Mouse (Mus musculus) myocyte (in vitro differentiated cells): ENCODE measurements at regions not wholly inside any gene's neighbourhood (a gene's known extent, or its start where the extent isn't known, plus 50 kb on each side); places are given as distances from the start of the nearest gene placed in this dataset.

Source experiments
- H3K27me3 ChIP-seq: one replicate; pipeline ENCODE4 v1.6.1; 2011; ENCODE audit not compliant: control insufficient read depth, insufficient read depth, insufficient read length
- H3K36me3 ChIP-seq: one replicate; pipeline ENCODE4 v1.6.1; 2011; ENCODE audit not compliant: control insufficient read depth, insufficient read depth
- H3K4me2 ChIP-seq: one replicate; pipeline ENCODE4 v1.6.1; 2011; ENCODE audit warnings: low read depth, control low read depth
- H3K4me3 ChIP-seq: one replicate; pipeline ENCODE4 v1.5.1; 2011; ENCODE audit warnings: mild to moderate bottlenecking, control low read depth, moderate library complexity
- H3K79me2 ChIP-seq: one replicate; pipeline ENCODE4 v1.6.1; 2011; ENCODE audit not compliant: control insufficient read depth, insufficient read depth
- H3ac ChIP-seq: one replicate; pipeline ENCODE4 v1.6.1; 2011; ENCODE audit not compliant: control insufficient read depth, insufficient read length
- CEBPB ChIP-seq: IDR thresholded peaks from 2 replicates; pipeline ENCODE4 v1.6.1; 2011; ENCODE audit warnings: mild to moderate bottlenecking, moderate library complexity; ENCODE audit not compliant: poor library complexity, insufficient read depth, severe bottlenecking
- E2F4 ChIP-seq: IDR thresholded peaks from one replicate; pipeline ENCODE4 v1.6.1; 2011; ENCODE audit warnings: mild to moderate bottlenecking, control low read depth, moderate library complexity; ENCODE audit not compliant: insufficient read depth
- MAX ChIP-seq: IDR thresholded peaks from one replicate; pipeline ENCODE4 v1.6.1; 2011; ENCODE audit warnings: low read depth, mild to moderate bottlenecking, control low read depth
- MYOD1 ChIP-seq, 3 experiments: IDR thresholded peaks; one replicate each; pipeline ENCODE4 v1.6.1; 2011; ENCODE audit warnings: control low read depth in 2 of 3, low read depth in 2 of 3, mild to moderate bottlenecking in 2 of 3, moderate library complexity in 1 of 3; ENCODE audit not compliant: insufficient read length in 2 of 3, control insufficient read depth in 1 of 3
- MYOG ChIP-seq, 3 experiments: IDR thresholded peaks; one replicate each; pipeline ENCODE4 v1.6.1; 2011; ENCODE audit warnings: control low read depth in 2 of 3, low read depth in 2 of 3, mild to moderate bottlenecking in 2 of 3; ENCODE audit not compliant: insufficient read length in 2 of 3, control insufficient read depth in 1 of 3, insufficient read depth in 1 of 3
- POLR2A ChIP-seq: IDR thresholded peaks from one replicate; pipeline ENCODE4 v1.6.1; 2011; ENCODE audit warnings: low read depth, mild to moderate bottlenecking, control low read depth, moderate library complexity; ENCODE audit not compliant: insufficient read length
- POLR2AphosphoS2 ChIP-seq: IDR thresholded peaks from one replicate; pipeline ENCODE4 v1.6.1; 2011; ENCODE audit warnings: low read depth, control low read depth; ENCODE audit not compliant: insufficient read length
- REST ChIP-seq: IDR thresholded peaks from one replicate; pipeline ENCODE4 v1.6.1; 2011; ENCODE audit warnings: mild to moderate bottlenecking, control low read depth, moderate library complexity; ENCODE audit not compliant: insufficient read depth, insufficient read length
- SRF ChIP-seq: IDR thresholded peaks from one replicate; pipeline ENCODE4 v1.6.1; 2011; ENCODE audit warnings: low read depth; ENCODE audit not compliant: control insufficient read depth, insufficient read length
- TCF12 ChIP-seq: IDR thresholded peaks from one replicate; pipeline ENCODE4 v1.6.1; 2011; ENCODE audit warnings: mild to moderate bottlenecking, control low read depth; ENCODE audit not compliant: poor library complexity, insufficient read depth, severe bottlenecking
- TCF3 ChIP-seq: IDR thresholded peaks from one replicate; pipeline ENCODE4 v1.6.1; 2011; ENCODE audit warnings: low read depth, control low read depth; ENCODE audit not compliant: insufficient read length
- USF1 ChIP-seq: IDR thresholded peaks from one replicate; pipeline ENCODE4 v1.6.1; 2011; ENCODE audit warnings: low read depth, mild to moderate bottlenecking, control low read depth, moderate library complexity

DNA sequence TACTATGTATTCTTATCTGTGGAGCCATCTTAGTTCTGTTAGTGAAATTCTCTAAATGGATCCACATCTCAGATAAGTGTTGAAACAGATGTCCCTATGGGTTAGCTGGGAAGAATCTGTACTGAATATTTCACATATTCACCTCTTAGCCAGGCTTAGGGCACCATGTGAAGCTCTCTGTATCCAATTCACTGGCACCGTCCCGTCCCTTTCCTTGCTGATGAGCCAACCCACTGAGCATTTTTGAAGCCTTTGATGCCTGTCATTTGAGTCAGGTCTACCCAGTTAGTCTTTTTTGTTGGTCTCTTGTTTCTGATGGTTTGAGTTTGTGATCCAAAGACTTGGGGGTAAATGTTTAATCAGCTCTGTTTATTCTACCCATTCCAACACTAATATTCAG, 88.9 kb upstream of the Bmper start:
- no peak overlapping the region for H3ac ChIP-seq
- TF ChIP-seq POLR2AphosphoS2 (no peak), USF1 (no peak), CEBPB (no peak), TCF3 (no peak), REST (no peak), TCF12 (no peak)
- no peaks in the 10 kb centered on the region for H3K79me2 ChIP-seq
- H3K36me3 ChIP-seq, result no peaks in the 10 kb centered on the region
- no peak overlapping the region for H3K4me3 ChIP-seq
- H3K4me2 ChIP-seq, result no peak overlapping the region
- no peaks in the 10 kb centered on the region for H3K27me3 ChIP-seq

- no peak overlapping the region for H3K4me3 ChIP-seq
- H3ac ChIP-seq, result no peak overlapping the region
- no peak overlapping the region for H3K4me2 ChIP-seq
- no peaks in the 10 kb centered on the region for H3K79me2 ChIP-seq
- H3K27me3 ChIP-seq, result no peaks in the 10 kb centered on the region
- TF ChIP-seq MYOG (IDR thresholded peaks at IDR 0.05; ENCODE audit: control insufficient read depth in 1 of 3, insufficient read depth in 1 of 3, insufficient read length in 2 of 3, low read depth in 2 of 3) (no peak), SRF (no peak), USF1 (no peak), MAX (no peak), E2F4 (no peak), MYOD1 (IDR thresholded peaks at IDR 0.05; ENCODE audit: control insufficient read depth in 1 of 3, insufficient read length in 2 of 3, low read depth in 2 of 3) (no peak), TCF3 (no peak)
- H3K36me3 ChIP-seq, result no peaks in the 10 kb centered on the region
Observed at GRCm38 (mm10) chr9:23134421-23135118, 88.3 kb upstream of the Bmper start.

DNA sequence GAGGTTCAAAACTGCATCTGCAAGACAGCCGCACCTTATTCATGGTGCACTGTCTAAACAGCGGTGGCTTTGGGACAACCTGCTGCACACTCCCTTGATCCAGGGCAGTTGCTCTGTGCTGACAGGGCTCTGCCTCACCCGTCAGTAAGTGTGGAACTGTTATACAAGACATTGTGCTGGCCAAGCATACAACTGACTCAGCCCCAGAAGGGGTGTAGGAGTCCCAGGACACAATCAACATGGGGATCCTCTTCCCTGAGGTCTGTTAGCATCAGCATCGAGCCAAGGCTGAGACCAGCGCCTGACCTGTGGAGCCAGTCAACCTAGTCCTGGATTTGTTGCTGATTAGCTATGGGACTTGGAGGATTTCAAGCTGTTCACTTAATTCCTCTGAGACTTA, 86.4 kb upstream of the Bmper start:
- Histone ChIP-seq H3ac (no peak overlapping the region), H3K4me2 (no peak overlapping the region), H3K36me3 (no peaks in the 10 kb centered on the region), H3K79me2 (no peaks in the 10 kb centered on the region), H3K4me3 (no peak overlapping the region), H3K27me3 (no peaks in the 10 kb centered on the region)
- TF ChIP-seq TCF3 (no peak), SRF (no peak), USF1 (no peak), REST (no peak), E2F4 (no peak), POLR2A (no peak), CEBPB (no peak), POLR2AphosphoS2 (no peak), TCF12 (no peak), MAX (no peak), MYOG (IDR thresholded peaks at IDR 0.05; ENCODE audit: control insufficient read depth in 1 of 3, insufficient read depth in 1 of 3, insufficient read length in 2 of 3, low read depth in 2 of 3) (no peak), MYOD1 (IDR thresholded peaks at IDR 0.05; ENCODE audit: control insufficient read depth in 1 of 3, insufficient read length in 2 of 3, low read depth in 2 of 3) (no peak)

- Histone ChIP-seq H3K4me3 (no peak overlapping the region), H3K36me3 (no peaks in the 10 kb centered on the region), H3K4me2 (no peak overlapping the region), H3K27me3 (no peaks in the 10 kb centered on the region), H3ac (no peak overlapping the region), H3K79me2 (no peaks in the 10 kb centered on the region)
- TF ChIP-seq POLR2AphosphoS2 (no peak), E2F4 (no peak), MYOG (IDR thresholded peaks at IDR 0.05; ENCODE audit: control insufficient read depth in 1 of 3, insufficient read depth in 1 of 3, insufficient read length in 2 of 3, low read depth in 2 of 3) (no peak), REST (no peak), CEBPB (no peak), SRF (no peak), USF1 (no peak), POLR2A (no peak), MAX (no peak), TCF12 (no peak), MYOD1 (IDR thresholded peaks at IDR 0.05; ENCODE audit: control insufficient read depth in 1 of 3, insufficient read length in 2 of 3, low read depth in 2 of 3) (no peak), TCF3 (no peak)
Observed at GRCm38 (mm10) chr9:23137682-23138210, 85.1 kb upstream of the Bmper start.

DNA sequence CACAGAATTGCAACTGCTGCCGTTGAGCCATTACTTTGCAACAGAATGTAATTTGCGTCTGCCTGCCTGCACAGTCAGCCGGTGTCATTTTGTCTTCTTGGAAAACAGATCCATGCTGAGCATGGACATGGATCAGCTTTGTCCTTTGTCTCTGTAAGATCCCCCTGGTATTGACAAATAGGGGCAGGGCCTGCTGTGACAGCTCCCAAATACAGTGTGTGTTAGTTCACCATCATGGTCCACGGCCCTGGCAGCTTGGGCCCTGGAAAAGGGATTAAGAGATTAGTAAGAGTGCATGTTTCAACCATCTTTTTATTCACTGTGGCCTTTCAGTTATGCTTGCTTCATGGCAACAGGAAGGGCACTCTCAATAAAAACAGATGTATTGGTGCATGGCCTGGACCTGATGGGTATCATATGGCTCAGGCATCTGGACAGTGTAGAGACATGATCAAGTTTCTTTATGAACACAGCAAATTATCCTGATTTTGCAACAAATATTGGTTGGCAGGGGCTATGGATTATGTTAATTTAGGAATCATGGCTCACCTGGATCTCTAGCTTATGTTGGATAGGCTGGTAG, 83.2 kb upstream of the Bmper start:
- H3K4me2 ChIP-seq, result no peak overlapping the region
- H3K79me2 ChIP-seq, result no peaks in the 10 kb centered on the region
- H3ac ChIP-seq, result no peak overlapping the region
- TF ChIP-seq MYOG (IDR thresholded peaks at IDR 0.05; ENCODE audit: control insufficient read depth in 1 of 3, insufficient read depth in 1 of 3, insufficient read length in 2 of 3, low read depth in 2 of 3) (no peak), POLR2A (no peak), CEBPB (no peak), REST (no peak), SRF (no peak), MAX (no peak), E2F4 (no peak)
- H3K4me3 ChIP-seq, result no peak overlapping the region
- no peaks in the 10 kb centered on the region for H3K36me3 ChIP-seq
- H3K27me3 ChIP-seq, result no peaks in the 10 kb centered on the region
